Mouse (Mus musculus): ENCODE data around the gene Pmepa1.

DNA sequence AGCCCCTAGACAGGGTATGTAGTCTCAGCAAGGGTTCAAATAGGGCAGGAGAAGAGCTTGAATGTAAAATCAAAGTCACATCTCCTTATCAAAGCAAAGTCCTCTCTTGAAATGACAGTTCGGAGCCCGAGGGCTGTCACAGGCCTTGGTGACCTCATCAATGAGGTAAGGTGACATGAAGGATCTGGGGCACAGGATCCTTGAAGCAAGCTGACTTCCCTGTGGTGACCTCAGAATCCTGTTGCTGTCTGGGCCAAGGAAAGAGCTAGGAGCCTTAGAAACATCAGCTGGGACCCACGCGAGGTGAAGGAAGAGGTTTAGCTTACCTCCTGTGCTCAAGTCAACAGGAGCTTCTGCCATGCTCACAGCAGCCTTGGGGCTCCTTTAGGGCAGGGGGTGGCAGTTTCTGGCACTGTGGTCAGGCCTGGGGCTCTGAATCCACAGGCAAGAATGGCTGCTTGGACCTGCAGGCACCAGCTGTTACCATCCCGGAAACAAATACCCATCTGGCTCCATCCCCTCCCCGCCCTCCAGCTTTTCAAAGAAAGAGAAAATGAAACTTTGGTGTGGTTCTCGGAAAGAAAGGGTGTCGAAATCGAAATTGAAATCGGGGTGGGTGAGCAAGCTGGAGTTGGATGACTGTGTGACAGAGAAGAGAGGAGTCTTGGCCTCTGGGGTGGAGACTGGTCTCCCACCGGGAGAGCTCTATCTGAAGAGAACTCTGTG, 57.8 kb downstream of the Pmepa1 start, which contains the start of gene Zbp1:
- no peak for TF ChIP-seq CTCF (IDR thresholded peaks at IDR 0.05)
- no peak for TF ChIP-seq EP300 (IDR thresholded peaks at IDR 0.05)

All from lung, postnatal 0 days (tissue).